Mouse (Mus musculus) lung, embryonic 14.5 days (tissue): ENCODE measurements at regions not wholly inside any gene's neighbourhood (a gene's known extent, or its start where the extent isn't known, plus 50 kb on each side); places are given as distances from the start of the nearest gene placed in this dataset.

ENCODE experiments used
- ATAC-seq: fragments of 200-750 bp; cut with Nextera tagmentation; 2 replicates; pipeline ENCODE4 v1.8.0; 2017; ENCODE audit warnings: mild to moderate bottlenecking, moderate TSS enrichment, moderate library complexity; ENCODE audit not compliant: insufficient read depth
- DNase-seq: peaks from one replicate; pipeline ENCODE4 v3.0.0-alpha.2; 2015
- H3K27ac ChIP-seq: fragments of 300-500 bp; sonication (generic); 2 replicates; pipeline ENCODE4 v1.5.1; 2014; ENCODE audit warnings: low read depth, mild to moderate bottlenecking, moderate library complexity
- H3K27me3 ChIP-seq: fragments of 300-500 bp; sonication (generic); 2 replicates; pipeline ENCODE4 v1.6.1; 2014; ENCODE audit warnings: low read length, control low read depth; ENCODE audit not compliant: insufficient read depth
- H3K36me3 ChIP-seq: fragments of 300-500 bp; sonication (generic); 2 replicates; pipeline ENCODE4 v1.6.1; 2014; ENCODE audit warnings: control low read depth; ENCODE audit not compliant: insufficient read depth
- H3K4me1 ChIP-seq: fragments of 300-500 bp; sonication (generic); 2 replicates; pipeline ENCODE4 v1.6.1; 2014; ENCODE audit warnings: antibody characterized with exemption, control low read depth; ENCODE audit not compliant: insufficient read depth
- H3K4me2 ChIP-seq: fragments of 300-500 bp; sonication (generic); 2 replicates; pipeline ENCODE4 v1.6.1; 2014; ENCODE audit warnings: mild to moderate bottlenecking
- H3K4me3 ChIP-seq: fragments of 300-500 bp; sonication (generic); 2 replicates; pipeline ENCODE4 v1.5.1; 2014; ENCODE audit warnings: low read depth, low read length
- H3K9ac ChIP-seq: fragments of 300-500 bp; sonication (generic); 2 replicates; pipeline ENCODE4 v1.6.1; 2014
- H3K9me3 ChIP-seq: fragments of 300-500 bp; sonication (generic); 2 replicates; pipeline ENCODE4 v1.6.1; 2016; ENCODE audit warnings: low read depth, low read length, control low read depth
- CTCF ChIP-seq: IDR thresholded peaks from 2 replicates; pipeline ENCODE4 v1.5.1; 2016; ENCODE audit warnings: antibody characterized with exemption, low read depth
- WGBS: fragments of 180-500 bp; shearing (Covaris S2); extraction: QIAGEN DNeasy Blood & Tissue Kit; methylation state at CpG from one replicate; pipeline ENCODE4 v1.1.7; 2014; 5-methylcytosine and 5-hydroxymethylcytosine counted together

- H3K4me3 ChIP-seq = no peak overlapping the region
- WGBS = 35% methylated on average over 7 of the region's 7 CpGs
Measured at GRCm38 (mm10) chr17:45306506-45306905, 127.0 kb downstream of the Cdc5l start.

GRCm38 (mm10) chr17:45303183-45303582, 130.4 kb downstream of the Cdc5l start:
- no peak overlapping the region for H3K4me2 ChIP-seq
- no peak overlapping the region for H3K9ac ChIP-seq
- H3K4me3 ChIP-seq = no peak overlapping the region
- H3K9me3 ChIP-seq = no peaks in the 10 kb centered on the region
- no peaks in the 10 kb centered on the region for H3K27me3 ChIP-seq
- H3K4me1 ChIP-seq = no peaks in the 10 kb centered on the region
- no peak overlapping the region for H3K27ac ChIP-seq
- WGBS = 79% methylated on average over 6 of the region's 6 CpGs
- TF ChIP-seq CTCF = no peak
- ATAC-seq (no peak), DNase-seq (no peak)
- H3K36me3 ChIP-seq = no peaks in the 10 kb centered on the region

More at GRCm38 (mm10) chr17:45306506-45306905, 127.0 kb downstream of the Cdc5l start:
- H3K9ac ChIP-seq = no peak overlapping the region
- H3K27ac ChIP-seq = no peak overlapping the region
- H3K9me3 ChIP-seq = 0 out of 2 replicates have a peak, but pooled peaks cover 5% of the 10 kb centered on the region
- no peaks in the 10 kb centered on the region for H3K36me3 ChIP-seq
- ATAC-seq (no peak), DNase-seq (peak; percentile 64)
- TF ChIP-seq CTCF = no peak
- no peak overlapping the region for H3K4me2 ChIP-seq
- no peaks in the 10 kb centered on the region for H3K4me1 ChIP-seq
- no peaks in the 10 kb centered on the region for H3K27me3 ChIP-seq

GRCm38 (mm10) chr17:45298355-45298754, 135.2 kb downstream of the Cdc5l start:
- no peak overlapping the region for H3K4me2 ChIP-seq
- DNase-seq = no peak
- H3K27ac ChIP-seq = no peak overlapping the region
- H3K4me1 ChIP-seq = no peaks in the 10 kb centered on the region
- 24% methylated on average over 4 of the region's 4 CpGs for WGBS
- no peaks in the 10 kb centered on the region for H3K9me3 ChIP-seq
- TF ChIP-seq CTCF = no peak
- 0 out of 2 replicates have a peak, but pooled peaks have one; percentile 11 for ATAC-seq
- H3K36me3 ChIP-seq = no peaks in the 10 kb centered on the region
- no peak overlapping the region for H3K9ac ChIP-seq
- no peaks in the 10 kb centered on the region for H3K27me3 ChIP-seq
- H3K4me3 ChIP-seq = no peak overlapping the region

- Histone ChIP-seq H3K27ac (no peak overlapping the region), H3K9me3 (no peaks in the 10 kb centered on the region), H3K36me3 (no peaks in the 10 kb centered on the region), H3K4me3 (no peak overlapping the region), H3K9ac (no peak overlapping the region), H3K4me2 (no peak overlapping the region), H3K4me1 (no peaks in the 10 kb centered on the region), H3K27me3 (no peaks in the 10 kb centered on the region)
- 63% methylated on average over 3 of the region's 3 CpGs for WGBS
- no peak for TF ChIP-seq CTCF
- no peak for DNase-seq
- ATAC-seq = 0 out of 2 replicates have a peak, but pooled peaks have one; percentile 17
Measured at GRCm38 (mm10) chr17:45297860-45298259, 135.7 kb downstream of the Cdc5l start.

- Histone ChIP-seq H3K27me3 (no peaks in the 10 kb centered on the region), H3K27ac (no peak overlapping the region), H3K9me3 (no peaks in the 10 kb centered on the region), H3K9ac (no peak overlapping the region), H3K36me3 (no peaks in the 10 kb centered on the region), H3K4me2 (no peak overlapping the region), H3K4me1 (no peaks in the 10 kb centered on the region), H3K4me3 (no peak overlapping the region)
- TF ChIP-seq CTCF = peak; percentile 51
- DNase-seq = peak; percentile 22
- ATAC-seq = no peak
- 71% methylated on average over 1 of the region's 1 CpGs for WGBS
Measured at GRCm38 (mm10) chr17:45296363-45296762, 137.2 kb downstream of the Cdc5l start.

- H3K27ac ChIP-seq = no peak overlapping the region
- no peaks in the 10 kb centered on the region for H3K27me3 ChIP-seq
- TF ChIP-seq CTCF = no peak
- DNase-seq = no peak
- no peaks in the 10 kb centered on the region for H3K9me3 ChIP-seq
- no peak overlapping the region for H3K4me2 ChIP-seq
- H3K36me3 ChIP-seq = no peaks in the 10 kb centered on the region
- WGBS = 66% methylated on average over 4 of the region's 4 CpGs
- no peak overlapping the region for H3K9ac ChIP-seq
- ATAC-seq = no peak
- H3K4me3 ChIP-seq = no peak overlapping the region
- no peaks in the 10 kb centered on the region for H3K4me1 ChIP-seq
Measured at GRCm38 (mm10) chr17:45294886-45295285, 138.7 kb downstream of the Cdc5l start.

- H3K27ac ChIP-seq = no peak overlapping the region
- H3K36me3 ChIP-seq = no peaks in the 10 kb centered on the region
- ATAC-seq (no peak), DNase-seq (no peak)
- no peaks in the 10 kb centered on the region for H3K4me1 ChIP-seq
- no peak overlapping the region for H3K9ac ChIP-seq
- no peaks in the 10 kb centered on the region for H3K27me3 ChIP-seq
- no peak for TF ChIP-seq CTCF
- no peak overlapping the region for H3K4me2 ChIP-seq
- no peaks in the 10 kb centered on the region for H3K9me3 ChIP-seq
- no peak overlapping the region for H3K4me3 ChIP-seq
- WGBS = 83% methylated on average over 11 of the region's 11 CpGs
Measured at GRCm38 (mm10) chr17:45294256-45294865, 139.2 kb downstream of the Cdc5l start.
